Mouse (Mus musculus): ENCODE data around the gene Cemip.

- no peak for TF ChIP-seq CTCF (IDR thresholded peaks at IDR 0.05; ENCODE audit: insufficient read depth, low read length)
- no peak for TF ChIP-seq POLR2A (IDR thresholded peaks at IDR 0.05; ENCODE audit: borderline replicate concordance, extremely low read depth, low read depth, low read length)
Observed at GRCm38 (mm10) chr7:83898267-83898666, 188.0 kb downstream of the Cemip start.

Data from lung, adult 2 months (tissue).